Mouse (Mus musculus) hindbrain, embryonic 15.5 days (tissue): ENCODE data around the gene Gmfg. TPM values are rescaled to one million over a fixed set of nuclear protein-coding genes. Genes with fewer than 3 reads are reported as not detected.

ENCODE experiments used
- ATAC-seq: fragments of 200-750 bp; cut with Nextera tagmentation; 2 replicates; pipeline ENCODE4 v1.8.0; 2017; ENCODE audit warnings: low read depth, moderate number of reproducible peaks, moderate TSS enrichment; ENCODE audit not compliant: low FRiP score
- H3K27ac ChIP-seq: fragments of 300-500 bp; sonication (generic); replicated peaks from 2 replicates; pipeline ENCODE4 v1.5.1; 2015; ENCODE audit warnings: mild to moderate bottlenecking, inconsistent platforms
- H3K27me3 ChIP-seq: fragments of 300-500 bp; sonication (generic); 2 replicates; pipeline ENCODE4 v1.6.1; 2015; ENCODE audit warnings: control low read depth, inconsistent platforms
- H3K36me3 ChIP-seq: fragments of 300-500 bp; sonication (generic); 2 replicates; pipeline ENCODE4 v1.6.1; 2015; ENCODE audit warnings: control low read depth, inconsistent platforms
- H3K4me1 ChIP-seq: fragments of 300-500 bp; sonication (generic); replicated peaks from 2 replicates; pipeline ENCODE4 v1.6.1; 2015; ENCODE audit warnings: control low read depth, inconsistent platforms
- H3K4me2 ChIP-seq: fragments of 300-500 bp; sonication (generic); 2 replicates; pipeline ENCODE4 v1.6.1; 2015; ENCODE audit warnings: moderate library complexity, mild to moderate bottlenecking, inconsistent platforms
- H3K4me3 ChIP-seq: fragments of 300-500 bp; sonication (generic); 2 replicates; pipeline ENCODE4 v1.5.1; 2015; ENCODE audit warnings: mild to moderate bottlenecking, inconsistent platforms
- H3K9ac ChIP-seq: fragments of 300-500 bp; sonication (generic); 2 replicates; pipeline ENCODE4 v1.6.1; 2015; ENCODE audit warnings: inconsistent platforms
- H3K9me3 ChIP-seq: fragments of 300-500 bp; sonication (generic); 2 replicates; pipeline ENCODE4 v1.6.1; 2016; ENCODE audit warnings: control low read depth, inconsistent platforms
- WGBS: fragments of 180-500 bp; shearing (Covaris S2); methylation state at CpG from one replicate; pipeline ENCODE4 v1.1.7; 2015; 5-methylcytosine and 5-hydroxymethylcytosine counted together
- polyA plus RNA-seq: library from polyadenylated mRNA; unstranded; fragments of >200 nt; fragmentation: Nextera tagmentation; extraction: Ambion mirVana; gene quantifications from 2 replicates; pipeline ENCODE4 v1.2.1, GENCODE M21; 2015

The Gmfg gene
- polyA plus RNA-seq, 1 experiment from 2014 or later, result 4.1 TPM

DNA sequence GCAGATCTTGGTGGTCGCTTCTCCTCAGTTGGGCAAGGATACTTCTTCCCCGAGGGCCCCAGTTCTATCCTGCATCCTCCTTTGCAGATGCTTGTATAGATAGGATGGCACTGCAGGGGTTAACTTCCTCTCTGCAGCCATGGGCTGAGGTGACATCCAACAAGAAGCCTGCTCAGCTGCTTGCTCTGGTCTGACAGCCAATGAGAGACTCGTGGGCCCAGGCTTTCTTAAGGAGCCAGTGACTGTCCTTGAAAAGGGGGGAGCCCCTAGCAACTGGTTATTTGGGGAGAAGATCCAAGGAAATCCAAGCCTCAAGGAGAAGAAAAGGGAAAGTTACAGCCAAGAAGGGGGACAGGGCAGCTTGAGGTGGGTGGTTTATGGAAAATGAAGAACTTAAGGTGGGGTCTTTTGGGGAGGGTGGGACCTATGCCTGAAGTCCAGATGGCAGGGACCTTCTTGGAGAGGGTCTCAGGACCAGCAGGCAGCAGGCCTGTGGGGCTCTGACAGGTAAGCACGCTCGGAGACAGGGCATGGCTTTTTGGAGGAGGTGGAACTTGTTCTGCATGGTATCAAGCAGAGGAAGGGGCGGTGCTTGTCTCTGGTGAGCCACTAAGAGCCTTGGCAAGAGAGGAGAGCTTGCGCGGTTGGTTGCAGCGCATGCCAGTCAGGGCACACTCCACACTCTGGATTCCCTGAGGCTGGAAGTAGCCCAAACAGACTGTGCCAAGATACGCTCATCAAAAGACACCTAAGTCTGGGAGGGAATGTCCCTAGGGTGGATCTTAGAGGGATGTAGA is 27.4 kb downstream of the Gmfg start:
- Histone ChIP-seq H3K27ac (peak overlapping the region; percentile 49; the same call in 1 of the 2 replicates), H3K36me3 (peaks cover 47% of the 10 kb centered on the region), H3K9ac (no peak overlapping the region), H3K4me3 (peak overlapping the region; percentile 24), H3K4me1 (peaks cover 35% of the 10 kb centered on the region), H3K4me2 (peak overlapping the region; percentile 48), H3K9me3 (no peaks in the 10 kb centered on the region), H3K27me3 (0 out of 2 replicates have a peak, but pooled peaks cover 3% of the 10 kb centered on the region)
- 61% methylated on average over 10 of the region's 10 CpGs for WGBS
- ATAC-seq, result peak; percentile 80

DNA sequence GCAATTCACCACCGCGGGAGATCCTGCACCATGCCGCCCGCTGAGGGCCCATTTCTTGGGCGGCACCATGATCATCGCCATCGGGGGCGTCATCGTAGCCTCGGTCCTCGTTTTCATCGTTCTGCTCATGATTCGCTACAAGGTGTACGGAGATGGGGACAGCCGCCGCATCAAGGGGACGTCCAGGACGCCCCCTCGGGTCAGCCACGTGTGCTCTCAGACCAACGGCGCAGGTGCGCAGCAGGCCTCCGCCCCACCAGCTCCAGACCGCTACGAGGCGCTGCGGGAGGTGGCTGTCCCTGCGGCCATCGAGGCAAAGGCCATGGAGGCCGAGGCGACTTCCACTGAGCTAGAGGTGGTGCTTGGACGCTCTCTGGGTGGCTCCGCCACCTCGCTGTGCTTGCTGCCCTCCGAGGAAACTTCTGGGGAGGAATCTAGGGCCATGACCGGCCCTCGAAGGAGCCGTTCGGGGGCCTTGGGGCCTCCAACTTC is 29.5 kb downstream of the Gmfg start:
- Histone ChIP-seq H3K27me3 (0 out of 2 replicates have a peak, but pooled peaks cover 3% of the 10 kb centered on the region), H3K4me2 (peak overlapping the region; percentile 57), H3K36me3 (peaks cover 28% of the 10 kb centered on the region), H3K4me3 (peak overlapping the region; percentile 32), H3K27ac (no peak overlapping the region), H3K9me3 (no peaks in the 10 kb centered on the region), H3K4me1 (peaks cover 30% of the 10 kb centered on the region), H3K9ac (peak overlapping the region; percentile 29; the same call in 1 of the 2 replicates)
- ATAC-seq, result no peak
- WGBS, result 21% methylated on average over 40 of the region's 40 CpGs

DNA sequence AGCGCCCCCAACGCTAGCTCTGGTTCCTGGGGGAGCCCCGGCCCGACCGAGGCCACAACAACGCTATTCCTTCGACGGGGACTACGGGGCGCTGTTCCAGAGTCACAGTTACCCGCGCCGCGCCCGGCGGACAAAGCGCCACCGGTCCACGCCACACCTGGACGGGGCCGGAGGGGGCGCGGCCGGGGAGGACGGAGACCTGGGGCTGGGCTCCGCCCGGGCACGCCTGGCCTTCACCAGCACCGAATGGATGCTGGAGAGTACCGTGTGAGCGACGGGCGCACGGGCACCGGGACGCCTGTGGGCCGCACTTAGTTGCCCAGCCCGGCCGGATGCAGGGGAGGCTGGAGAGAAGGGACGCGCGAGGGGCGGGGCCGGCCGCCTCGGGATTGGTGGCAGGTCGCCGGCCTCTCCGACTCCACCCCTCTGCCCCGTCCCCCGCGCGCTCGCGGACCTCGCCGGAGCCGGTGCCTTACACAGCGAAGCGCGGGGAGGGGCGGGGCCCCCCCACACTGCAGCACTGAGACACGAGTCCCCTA is 30.0 kb downstream of the Gmfg start:
- Histone ChIP-seq H3K4me1 (peaks cover 30% of the 10 kb centered on the region), H3K36me3 (peaks cover 26% of the 10 kb centered on the region), H3K9ac (peak overlapping the region; percentile 29; the same call in 1 of the 2 replicates), H3K4me2 (peak overlapping the region; percentile 57), H3K9me3 (no peaks in the 10 kb centered on the region), H3K4me3 (peak overlapping the region; percentile 32), H3K27ac (no peak overlapping the region), H3K27me3 (0 out of 2 replicates have a peak, but pooled peaks cover 3% of the 10 kb centered on the region)
- 3% methylated on average over 62 of the region's 63 CpGs for WGBS
- ATAC-seq, result no peak

DNA sequence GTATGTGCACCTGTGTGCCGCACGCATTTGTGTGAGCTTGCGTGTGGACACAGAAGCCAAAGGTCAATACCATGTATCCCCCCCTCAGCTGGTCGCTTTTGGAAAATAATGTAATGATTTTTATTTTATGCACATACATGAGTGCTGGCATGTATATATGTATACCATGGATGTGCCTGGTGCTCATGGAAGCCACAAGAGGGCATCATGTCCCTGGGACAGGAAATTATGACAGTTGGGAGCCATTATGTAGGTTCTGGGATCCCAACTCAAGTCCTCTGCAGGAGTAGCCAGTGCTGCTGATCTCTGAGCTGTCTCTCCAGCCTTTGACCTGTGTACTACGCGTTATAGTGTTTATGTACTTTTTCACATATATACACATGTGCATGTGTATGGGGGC is 38.9 kb downstream of the Gmfg start:
- H3K4me1 ChIP-seq, result no peaks in the 10 kb centered on the region
- WGBS, result 90% methylated on average over 6 of the region's 6 CpGs
- no peak for ATAC-seq

DNA sequence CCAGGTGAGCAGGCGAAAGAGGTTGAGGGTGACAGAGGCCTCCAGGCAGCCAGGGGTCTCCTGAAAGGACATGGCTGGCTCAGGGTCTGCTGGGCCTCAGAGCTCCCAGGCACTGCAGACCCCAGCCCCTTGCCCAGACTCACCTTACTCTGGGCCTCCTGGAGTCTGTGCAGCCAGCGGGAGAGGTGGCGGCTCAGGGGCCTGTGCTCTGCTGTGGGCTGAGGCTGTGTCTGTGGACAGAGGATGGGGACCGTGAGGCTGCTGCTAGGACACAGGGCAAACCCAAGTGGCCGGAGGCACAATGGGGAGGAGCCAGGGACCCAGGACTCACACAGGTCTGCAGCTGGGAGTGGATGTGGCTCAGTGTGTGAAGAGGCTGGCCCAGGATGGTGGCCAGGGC is 40.1 kb downstream of the Gmfg start:
- no peak for ATAC-seq
- Histone ChIP-seq H3K36me3 (no peaks in the 10 kb centered on the region), H3K4me3 (no peak overlapping the region), H3K27me3 (no peaks in the 10 kb centered on the region), H3K4me1 (no peaks in the 10 kb centered on the region), H3K9ac (no peak overlapping the region), H3K4me2 (no peak overlapping the region), H3K9me3 (no peaks in the 10 kb centered on the region), H3K27ac (no peak overlapping the region)
- WGBS, result 91% methylated on average over 5 of the region's 5 CpGs

More for the DNA sequence above, 38.9 kb downstream of the Gmfg start:
- H3K4me3 ChIP-seq, result no peak overlapping the region
- H3K4me2 ChIP-seq, result no peak overlapping the region
- H3K9ac ChIP-seq, result no peak overlapping the region
- no peak overlapping the region for H3K27ac ChIP-seq
- no peaks in the 10 kb centered on the region for H3K36me3 ChIP-seq
- no peaks in the 10 kb centered on the region for H3K9me3 ChIP-seq
- H3K27me3 ChIP-seq, result no peaks in the 10 kb centered on the region

DNA sequence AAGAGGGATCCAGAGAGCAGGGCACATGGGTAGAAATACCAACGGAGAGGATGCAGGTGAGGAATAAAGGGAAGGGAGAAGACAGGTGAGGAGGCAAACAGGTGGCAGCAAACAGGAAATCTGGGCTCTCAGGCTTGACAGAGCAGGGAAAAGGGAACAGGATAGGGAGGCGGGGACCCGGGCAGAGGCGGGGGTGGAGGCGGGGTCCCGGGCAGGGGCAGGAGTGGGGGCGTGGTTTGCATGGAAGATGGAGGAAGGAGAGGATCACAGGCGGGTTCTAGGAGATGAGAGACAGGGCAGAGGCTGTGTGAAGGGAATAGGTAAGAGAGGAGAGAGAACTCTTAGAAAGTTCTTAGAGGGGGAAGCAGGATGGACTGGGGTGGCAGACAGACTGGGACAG is 41.6 kb downstream of the Gmfg start:
- ATAC-seq, result no peak
- H3K4me1 ChIP-seq, result no peaks in the 10 kb centered on the region
- no peaks in the 10 kb centered on the region for H3K27me3 ChIP-seq
- WGBS, result 14% methylated on average over 8 of the region's 8 CpGs
- no peak overlapping the region for H3K4me3 ChIP-seq
- H3K9me3 ChIP-seq, result no peaks in the 10 kb centered on the region
- H3K36me3 ChIP-seq, result no peaks in the 10 kb centered on the region
- H3K27ac ChIP-seq, result no peak overlapping the region
- H3K4me2 ChIP-seq, result no peak overlapping the region
- H3K9ac ChIP-seq, result no peak overlapping the region

DNA sequence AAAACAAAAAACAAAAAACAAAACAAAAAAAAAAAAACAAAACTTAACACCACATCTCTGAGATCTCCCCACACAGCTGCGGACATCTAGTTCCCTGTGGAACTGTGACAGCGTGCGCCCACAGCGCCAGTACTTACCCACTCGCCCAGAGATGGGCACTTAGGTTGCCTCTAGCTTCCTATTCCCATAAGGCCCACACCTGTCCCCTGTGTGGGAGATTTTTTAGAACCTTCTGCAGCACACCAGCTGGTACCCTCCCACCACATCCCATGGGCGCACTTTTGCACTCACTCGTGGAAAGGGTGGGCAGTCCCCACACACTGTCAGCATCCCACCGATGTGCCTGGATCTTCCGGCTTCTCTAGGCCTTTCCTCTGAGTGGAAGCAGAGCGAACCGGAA is 45.6 kb downstream of the Gmfg start:
- no peak overlapping the region for H3K27ac ChIP-seq
- H3K9me3 ChIP-seq, result no peaks in the 10 kb centered on the region
- H3K27me3 ChIP-seq, result peaks cover 4% of the 10 kb centered on the region
- H3K4me1 ChIP-seq, result peaks cover 4% of the 10 kb centered on the region
- no peak overlapping the region for H3K4me3 ChIP-seq
- no peak overlapping the region for H3K9ac ChIP-seq
- no peak for ATAC-seq
- H3K36me3 ChIP-seq, result no peaks in the 10 kb centered on the region
- 80% methylated on average over 11 of the region's 11 CpGs for WGBS
- no peak overlapping the region for H3K4me2 ChIP-seq

DNA sequence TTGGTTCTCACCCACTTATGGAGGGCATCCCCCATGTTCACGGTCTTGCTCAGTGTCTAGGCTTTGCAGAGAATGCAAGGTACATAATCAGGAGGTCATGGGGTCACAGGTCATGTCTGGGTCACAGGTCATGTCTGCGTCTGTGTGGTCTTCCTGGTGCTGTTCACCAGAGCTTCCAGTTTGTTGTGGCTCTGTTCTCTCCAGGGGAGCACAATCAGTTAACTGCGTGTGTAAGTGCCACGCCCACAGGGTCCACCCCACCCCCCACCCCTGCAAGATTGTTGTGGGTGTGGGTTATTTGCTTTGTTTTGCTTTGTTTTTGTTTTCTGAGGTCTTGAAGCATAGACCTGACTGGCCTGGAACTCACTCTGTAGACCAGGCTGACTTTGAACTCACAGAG is 46.9 kb downstream of the Gmfg start:
- no peak overlapping the region for H3K4me2 ChIP-seq
- no peak overlapping the region for H3K27ac ChIP-seq
- 27% methylated on average over 4 of the region's 4 CpGs for WGBS
- ATAC-seq, result no peak
- no peak overlapping the region for H3K4me3 ChIP-seq
- H3K27me3 ChIP-seq, result peaks cover 10% of the 10 kb centered on the region
- H3K9me3 ChIP-seq, result no peaks in the 10 kb centered on the region
- H3K9ac ChIP-seq, result no peak overlapping the region
- peaks cover 9% of the 10 kb centered on the region for H3K4me1 ChIP-seq
- H3K36me3 ChIP-seq, result no peaks in the 10 kb centered on the region

DNA sequence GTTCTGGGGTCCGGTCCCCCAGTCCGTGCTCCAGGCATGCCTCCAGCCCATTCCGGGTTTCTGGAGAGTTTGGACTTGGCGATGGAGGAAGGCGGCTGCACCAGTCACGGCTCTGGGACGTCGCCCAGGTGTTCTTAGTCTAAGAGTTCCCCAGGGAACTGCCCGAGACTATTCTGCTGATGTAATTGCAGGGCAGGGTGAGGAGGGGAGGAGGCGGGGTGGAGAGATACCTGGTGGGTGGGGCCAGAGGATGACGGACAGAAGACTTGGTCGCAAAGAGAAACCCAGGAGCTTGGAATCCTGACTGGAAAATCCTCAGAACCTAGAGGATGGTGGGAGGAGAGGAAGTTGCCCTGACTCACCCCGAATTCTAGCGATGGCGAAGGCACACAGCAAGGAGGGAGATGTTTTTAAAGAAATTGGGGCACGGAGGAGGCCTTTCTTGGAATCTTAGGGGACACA is 50.8 kb downstream of the Gmfg start:
- Histone ChIP-seq H3K27ac (no peak overlapping the region), H3K27me3 (peaks cover 10% of the 10 kb centered on the region), H3K4me1 (peaks cover 14% of the 10 kb centered on the region), H3K4me3 (peak overlapping the region; percentile 32), H3K4me2 (peak overlapping the region; percentile 59), H3K9ac (peak overlapping the region; percentile 1; the same call in 1 of the 2 replicates), H3K36me3 (no peaks in the 10 kb centered on the region), H3K9me3 (no peaks in the 10 kb centered on the region)
- 4% methylated on average over 16 of the region's 16 CpGs for WGBS
- peak; percentile 51; the same call in 1 of the 2 replicates for ATAC-seq

DNA sequence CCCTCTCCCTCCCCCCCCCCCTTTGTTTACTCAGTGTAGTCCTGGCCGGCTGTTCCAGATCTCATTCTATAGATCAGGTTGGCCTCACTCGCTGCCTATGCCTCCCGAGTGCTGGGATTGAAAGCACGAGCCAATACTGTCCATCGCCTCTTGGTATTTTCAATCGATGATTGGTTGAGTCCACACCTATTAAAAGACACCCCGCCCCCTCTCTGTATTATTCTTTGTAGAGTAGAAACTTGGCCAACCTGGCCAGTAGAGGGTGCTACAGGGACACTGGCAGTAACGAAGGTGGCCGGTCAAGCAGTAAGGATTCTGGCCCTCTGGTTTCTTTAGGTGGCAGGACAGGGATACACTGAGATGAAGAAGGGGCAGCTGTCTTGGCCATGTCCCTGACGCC is 53.2 kb downstream of the Gmfg start:
- H3K27me3 ChIP-seq, result peaks cover 10% of the 10 kb centered on the region
- no peaks in the 10 kb centered on the region for H3K9me3 ChIP-seq
- no peak overlapping the region for H3K9ac ChIP-seq
- peak; percentile 23; the same call in 1 of the 2 replicates for ATAC-seq
- WGBS, result 4% methylated on average over 10 of the region's 10 CpGs
- no peak overlapping the region for H3K27ac ChIP-seq
- H3K4me1 ChIP-seq, result peaks cover 14% of the 10 kb centered on the region
- no peak overlapping the region for H3K4me3 ChIP-seq
- H3K4me2 ChIP-seq, result peak overlapping the region; percentile 28
- H3K36me3 ChIP-seq, result no peaks in the 10 kb centered on the region

DNA sequence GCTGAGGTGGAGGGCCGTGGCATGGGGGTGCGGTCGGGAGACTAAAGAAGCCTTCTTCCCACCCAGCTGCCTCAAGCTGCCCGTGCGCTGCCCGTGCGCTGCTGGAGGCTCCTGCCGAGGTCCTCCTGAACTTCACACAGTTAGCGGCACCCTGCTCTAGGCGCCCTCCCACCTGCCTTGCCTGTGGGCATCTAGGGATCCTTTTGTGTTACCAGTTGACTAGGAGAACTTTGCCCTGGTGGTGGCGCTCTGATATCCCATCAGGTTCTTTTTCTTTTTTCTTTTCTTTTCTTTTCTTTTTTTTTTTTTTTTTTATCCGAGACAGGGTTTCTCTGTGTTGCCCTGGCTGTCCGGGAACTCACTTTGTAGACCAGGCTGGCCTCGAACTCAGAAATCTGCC is 53.7 kb downstream of the Gmfg start:
- no peak overlapping the region for H3K9ac ChIP-seq
- H3K4me3 ChIP-seq, result no peak overlapping the region
- no peak for ATAC-seq
- no peak overlapping the region for H3K27ac ChIP-seq
- H3K9me3 ChIP-seq, result no peaks in the 10 kb centered on the region
- H3K4me1 ChIP-seq, result peaks cover 14% of the 10 kb centered on the region
- 27% methylated on average over 13 of the region's 14 CpGs for WGBS
- no peaks in the 10 kb centered on the region for H3K36me3 ChIP-seq
- H3K27me3 ChIP-seq, result peaks cover 10% of the 10 kb centered on the region
- peak overlapping the region; percentile 28; the same call in 1 of the 2 replicates for H3K4me2 ChIP-seq

DNA sequence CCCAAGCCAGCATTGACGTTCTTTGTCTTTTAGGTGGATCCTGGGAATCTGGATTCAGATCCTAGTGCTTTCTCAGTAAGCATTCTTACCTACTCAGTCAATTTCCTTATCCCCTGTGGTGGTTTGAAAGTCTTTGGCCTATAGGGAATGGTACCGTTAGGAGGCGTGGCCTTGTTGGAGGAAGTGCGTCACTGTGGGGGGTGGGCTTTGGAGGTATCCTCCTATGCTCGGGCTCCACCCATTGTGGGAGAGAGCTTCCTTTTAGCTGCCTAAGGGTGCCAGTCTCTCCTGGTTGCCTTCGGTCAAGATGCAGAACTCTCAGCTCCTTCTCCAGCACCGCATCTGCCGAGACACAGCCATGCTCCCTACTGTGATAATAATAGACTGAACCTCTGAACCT is 55.1 kb downstream of the Gmfg start:
- Histone ChIP-seq H3K9ac (no peak overlapping the region), H3K4me1 (peaks cover 14% of the 10 kb centered on the region), H3K4me3 (no peak overlapping the region), H3K36me3 (no peaks in the 10 kb centered on the region), H3K4me2 (no peak overlapping the region), H3K9me3 (no peaks in the 10 kb centered on the region), H3K27ac (no peak overlapping the region), H3K27me3 (peaks cover 6% of the 10 kb centered on the region; the same call in 1 of the 2 replicates)
- 86% methylated on average over 8 of the region's 8 CpGs for WGBS
- no peak for ATAC-seq
